Mouse (Mus musculus) stomach, postnatal 0 days (tissue): ENCODE measurements around the gene Uqcrfs1.

Experiments used
- CTCF ChIP-seq: IDR thresholded peaks from 2 replicates; pipeline ENCODE4 v1.5.1; 2016; ENCODE audit warnings: antibody characterized with exemption, low read depth, mild to moderate bottlenecking, moderate library complexity
- EP300 ChIP-seq: optimal IDR thresholded peaks from 2 replicates; pipeline ENCODE3; 2016; ENCODE audit warnings: antibody characterized with exemption

GRCm38 (mm10) chr13:30560603-30561002 lies 15.4 kb upstream of the Uqcrfs1 start:
- TF ChIP-seq CTCF = no peak
- no peak for TF ChIP-seq EP300
